Mouse (Mus musculus): ENCODE results near the gene Tmc3.

DNA sequence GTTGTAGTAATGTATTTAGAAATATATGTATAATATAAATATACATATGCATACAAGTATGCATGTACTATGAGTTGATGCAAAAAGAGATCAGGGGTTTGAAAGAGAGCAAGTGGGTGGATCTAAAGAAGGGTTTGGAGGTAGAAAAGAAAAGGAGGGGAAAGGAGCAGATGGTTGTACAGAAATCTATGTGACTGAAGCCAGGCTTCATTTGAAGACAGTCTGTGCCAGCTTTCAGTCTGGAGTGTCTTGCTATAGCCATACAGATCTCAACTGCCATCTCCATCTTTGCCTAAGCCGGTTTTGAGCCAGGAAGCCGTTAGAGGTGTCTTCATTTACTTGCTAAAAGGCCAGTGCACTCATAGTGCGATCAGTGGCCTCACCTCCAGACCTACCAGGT lies 30.5 kb downstream of the Tmc3 start:
- no peak for TF ChIP-seq HCFC1 (IDR thresholded peaks at IDR 0.05; ENCODE audit: borderline replicate concordance, insufficient read depth, low read length)
- no peak for TF ChIP-seq MAFK (IDR thresholded peaks at IDR 0.05; ENCODE audit: insufficient read depth, low read depth, low read length)
- no peak for TF ChIP-seq ZNF384 (IDR thresholded peaks at IDR 0.05; ENCODE audit: low read depth, low read length)
